Mouse (Mus musculus) stomach, embryonic 16.5 days (tissue): Measurements from ENCODE around the gene Htra3. TPM values are rescaled to one million over a fixed set of nuclear protein-coding genes. Genes with fewer than 3 reads are reported as not detected.

Source experiments
- ATAC-seq: fragments of 200-750 bp; cut with Nextera tagmentation; 2 replicates; pipeline ENCODE4 v1.8.0; 2017; ENCODE audit warnings: moderate number of reproducible peaks, moderate TSS enrichment; ENCODE audit not compliant: insufficient read depth, low FRiP score
- H3K27ac ChIP-seq: fragments of 300-500 bp; sonication (generic); 2 replicates; pipeline ENCODE4 v1.5.1; 2014; ENCODE audit warnings: low read length
- H3K27me3 ChIP-seq: fragments of 300-500 bp; sonication (generic); 2 replicates; pipeline ENCODE4 v1.6.1; 2014; ENCODE audit warnings: low read length, control low read depth, mixed read lengths; ENCODE audit not compliant: control insufficient read depth, insufficient read depth
- H3K36me3 ChIP-seq: fragments of 300-500 bp; sonication (generic); 2 replicates; pipeline ENCODE4 v1.6.1; 2014; ENCODE audit warnings: low read length; ENCODE audit not compliant: control insufficient read depth, insufficient read depth
- H3K4me1 ChIP-seq: fragments of 300-500 bp; sonication (generic); 2 replicates; pipeline ENCODE4 v1.6.1; 2014; ENCODE audit warnings: low read length, control low read depth, mixed read lengths; ENCODE audit not compliant: control insufficient read depth, insufficient read depth
- H3K4me2 ChIP-seq: fragments of 300-500 bp; sonication (generic); 2 replicates; pipeline ENCODE4 v1.6.1; 2014; ENCODE audit warnings: low read depth, low read length, mixed read lengths
- H3K4me3 ChIP-seq: fragments of 300-500 bp; sonication (generic); replicated peaks from 2 replicates; pipeline ENCODE4 v1.5.1; 2014; ENCODE audit warnings: mild to moderate bottlenecking, low read length
- H3K9ac ChIP-seq: fragments of 300-500 bp; sonication (generic); 2 replicates; pipeline ENCODE4 v1.6.1; 2014; ENCODE audit warnings: low read length
- H3K9me3 ChIP-seq: fragments of 300-500 bp; sonication (generic); replicated peaks from 2 replicates; pipeline ENCODE4 v1.6.1; 2016; ENCODE audit warnings: low read length, control low read depth; ENCODE audit not compliant: control insufficient read depth
- WGBS: fragments of 180-500 bp; shearing (Covaris S2); extraction: QIAGEN DNeasy Blood & Tissue Kit; methylation state at CpG from one replicate; pipeline ENCODE4 v1.1.7; 2014; 5-methylcytosine and 5-hydroxymethylcytosine counted together
- polyA plus RNA-seq: library from polyadenylated mRNA; unstranded; fragments of >200 nt; fragmentation: Nextera tagmentation; extraction: Ambion mirVana; gene quantifications from 2 replicates; pipeline ENCODE4 v1.2.1, GENCODE M21; 2015

Gene Htra3
- 67.7 and 77.5 TPM in 2 replicates for polyA plus RNA-seq

- Histone ChIP-seq H3K4me1 (peaks cover 34% of the 10 kb centered on the region), H3K4me2 (peak within 1 kb of the TSS; percentile 84), H3K27me3 (peaks cover 10% of the 10 kb centered on the region; the same call in 1 of the 2 replicates), H3K36me3 (no peaks in the 10 kb centered on the region), H3K9ac (peak within 1 kb of the TSS; percentile 84), H3K27ac (peak within 1 kb of the TSS; percentile 65), H3K9me3 (no peaks in the 10 kb centered on the region), H3K4me3 (peak within 1 kb of the TSS; percentile 57)
- WGBS = 8% methylated on average over 42 of the region's 42 CpGs
- ATAC-seq = peak; percentile 48; the same call in 1 of the 2 replicates
Observed at GRCm38 (mm10) chr5:35679256-35680155, at the start of gene Htra3. Htra3 (minus strand) TSS chr5:35679782.

DNA sequence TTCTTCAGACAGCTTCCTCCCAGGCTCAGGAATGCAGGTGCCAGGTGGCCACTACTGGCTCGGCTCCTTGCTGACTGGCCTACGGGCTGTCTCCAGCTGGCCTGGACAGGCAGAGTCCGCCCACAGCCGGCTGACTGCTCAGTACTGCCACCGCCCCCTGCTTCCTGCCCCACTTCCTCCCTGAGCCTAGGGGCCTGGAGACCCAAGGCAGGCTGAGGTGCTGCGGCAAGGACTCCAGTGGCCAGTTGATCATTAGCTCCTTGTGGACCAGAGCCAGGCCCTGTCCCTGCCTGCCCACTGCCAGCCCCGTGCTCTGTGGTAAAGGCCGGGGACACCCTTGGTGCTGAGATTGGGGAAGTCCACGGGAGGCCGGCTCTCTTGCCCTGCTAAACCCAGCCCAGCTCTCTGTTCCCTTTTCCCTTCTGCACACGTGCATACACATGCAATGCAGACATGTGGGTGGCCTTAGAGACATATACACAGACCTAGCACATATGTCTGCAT lies 49.4 kb upstream of the Htra3 start:
- peak overlapping the region; percentile 79 for H3K27ac ChIP-seq
- peaks cover 13% of the 10 kb centered on the region; the same call in 1 of the 2 replicates for H3K4me1 ChIP-seq
- ATAC-seq = peak; percentile 78
- no peaks in the 10 kb centered on the region for H3K9me3 ChIP-seq
- H3K4me3 ChIP-seq = peak overlapping the region; percentile 28
- no peaks in the 10 kb centered on the region for H3K27me3 ChIP-seq
- 0 out of 2 replicates have a peak overlapping the region, but pooled peaks have one; percentile 40 for H3K4me2 ChIP-seq
- peak overlapping the region; percentile 55 for H3K9ac ChIP-seq
- H3K36me3 ChIP-seq = no peaks in the 10 kb centered on the region
- WGBS = 35% methylated on average over 11 of the region's 11 CpGs

- Histone ChIP-seq H3K4me1 (peaks cover 13% of the 10 kb centered on the region; the same call in 1 of the 2 replicates), H3K4me3 (peak overlapping the region; percentile 28), H3K27ac (peak overlapping the region; percentile 79), H3K27me3 (no peaks in the 10 kb centered on the region), H3K4me2 (peak overlapping the region; percentile 40), H3K9ac (peak overlapping the region; percentile 55), H3K36me3 (no peaks in the 10 kb centered on the region), H3K9me3 (no peaks in the 10 kb centered on the region)
- 80% methylated on average over 12 of the region's 12 CpGs for WGBS
- ATAC-seq = no peak
Observed at GRCm38 (mm10) chr5:35728344-35728956, 48.9 kb upstream of the Htra3 start.

- ATAC-seq = no peak
- Histone ChIP-seq H3K9me3 (no peaks in the 10 kb centered on the region), H3K4me2 (peak overlapping the region; percentile 40), H3K4me3 (0 out of 2 replicates have a peak overlapping the region, but pooled peaks have one; percentile 28), H3K27me3 (no peaks in the 10 kb centered on the region), H3K36me3 (no peaks in the 10 kb centered on the region), H3K9ac (no peak overlapping the region), H3K27ac (no peak overlapping the region), H3K4me1 (peaks cover 13% of the 10 kb centered on the region; the same call in 1 of the 2 replicates)
- WGBS = 89% methylated on average over 5 of the region's 5 CpGs
Observed at GRCm38 (mm10) chr5:35727447-35727846, 47.9 kb upstream of the Htra3 start.

DNA sequence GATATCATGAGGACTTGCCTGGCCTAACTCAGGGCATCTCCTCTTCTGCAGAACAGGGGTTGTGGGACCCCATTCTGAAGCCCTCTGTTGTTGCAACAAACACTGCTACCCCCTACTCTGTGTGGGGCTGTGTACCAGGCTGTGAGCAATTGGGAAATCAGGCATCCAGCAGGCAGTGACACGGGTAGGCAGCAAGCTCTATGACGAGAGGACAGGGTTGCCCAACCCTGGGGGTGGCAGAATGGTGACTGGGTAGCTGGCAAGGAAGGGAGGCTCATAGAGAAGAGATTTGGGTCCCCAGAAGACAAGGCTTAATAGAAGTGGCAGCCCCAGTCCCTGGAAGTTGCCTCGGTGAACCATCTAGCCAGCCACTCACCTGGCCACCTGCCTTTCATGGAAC lies 46.3 kb upstream of the Htra3 start:
- no peaks in the 10 kb centered on the region for H3K27me3 ChIP-seq
- WGBS = 86% methylated on average over 3 of the region's 3 CpGs

GRCm38 (mm10) chr5:35723900-35724299 lies 44.3 kb upstream of the Htra3 start:
- Histone ChIP-seq H3K4me2 (no peak overlapping the region), H3K36me3 (no peaks in the 10 kb centered on the region)
- WGBS = 72% methylated on average over 5 of the region's 5 CpGs

More for the DNA sequence above, 46.3 kb upstream of the Htra3 start:
- Histone ChIP-seq H3K36me3 (no peaks in the 10 kb centered on the region), H3K9me3 (no peaks in the 10 kb centered on the region), H3K4me3 (no peak overlapping the region), H3K4me1 (peaks cover 13% of the 10 kb centered on the region; the same call in 1 of the 2 replicates), H3K27ac (no peak overlapping the region), H3K4me2 (no peak overlapping the region), H3K9ac (no peak overlapping the region)
- ATAC-seq = no peak

DNA sequence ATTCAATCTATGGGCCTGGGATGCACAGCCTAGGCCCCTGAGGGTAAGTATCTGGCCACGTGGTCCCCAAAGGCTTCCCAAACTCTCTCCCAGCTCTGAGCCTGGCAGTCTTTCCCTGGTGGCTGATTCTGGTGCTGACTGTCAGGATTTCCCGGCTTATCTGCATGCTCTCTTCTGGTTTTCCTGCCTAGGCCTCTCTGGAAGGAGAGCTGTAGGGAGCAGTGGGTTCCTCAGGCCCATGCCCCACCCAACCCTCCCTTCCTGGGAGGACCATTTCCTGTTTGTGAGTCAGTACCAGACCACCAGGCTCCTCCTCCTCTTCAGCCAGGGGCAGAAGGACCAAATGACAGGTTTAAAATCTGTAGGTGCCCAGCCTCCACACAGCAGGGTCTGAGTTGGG lies 43.1 kb upstream of the Htra3 start:
- Histone ChIP-seq H3K9ac (0 out of 2 replicates have a peak overlapping the region, but pooled peaks have one; percentile 1), H3K27ac (no peak overlapping the region), H3K4me1 (peaks cover 12% of the 10 kb centered on the region), H3K36me3 (no peaks in the 10 kb centered on the region), H3K27me3 (no peaks in the 10 kb centered on the region), H3K4me2 (no peak overlapping the region), H3K9me3 (no peaks in the 10 kb centered on the region), H3K4me3 (no peak overlapping the region)
- no peak for ATAC-seq
- WGBS = 49% methylated on average over 2 of the region's 2 CpGs

More at GRCm38 (mm10) chr5:35723900-35724299, 44.3 kb upstream of the Htra3 start:
- ATAC-seq = no peak
- peaks cover 10% of the 10 kb centered on the region; the same call in 1 of the 2 replicates for H3K4me1 ChIP-seq
- H3K9me3 ChIP-seq = no peaks in the 10 kb centered on the region
- H3K27ac ChIP-seq = no peak overlapping the region
- H3K27me3 ChIP-seq = no peaks in the 10 kb centered on the region
- H3K4me3 ChIP-seq = no peak overlapping the region
- no peak overlapping the region for H3K9ac ChIP-seq

DNA sequence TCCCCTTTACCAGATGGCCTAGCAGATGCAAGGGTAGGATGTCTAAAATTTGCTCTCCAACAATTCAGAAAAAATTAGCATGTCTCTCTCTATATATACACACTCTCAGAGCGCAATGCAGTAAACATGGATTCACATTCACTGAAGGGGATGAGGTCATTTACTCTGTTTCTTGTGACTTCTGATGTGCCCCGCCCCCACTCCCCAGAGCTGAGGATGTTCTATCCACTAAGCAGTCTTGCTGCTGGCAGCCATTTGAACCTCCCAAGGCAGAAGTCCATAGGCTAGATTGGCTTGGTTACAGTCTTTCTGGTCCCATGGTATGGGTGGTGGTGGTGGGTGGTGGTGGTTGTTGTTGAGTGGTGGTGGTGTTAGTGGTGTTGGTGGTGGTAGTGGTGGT lies 42.4 kb upstream of the Htra3 start:
- no peak overlapping the region for H3K4me2 ChIP-seq
- no peak for ATAC-seq

More for the DNA sequence above, 42.4 kb upstream of the Htra3 start:
- H3K4me1 ChIP-seq = peaks cover 14% of the 10 kb centered on the region
- H3K27ac ChIP-seq = no peak overlapping the region
- H3K36me3 ChIP-seq = no peaks in the 10 kb centered on the region
- no peaks in the 10 kb centered on the region for H3K27me3 ChIP-seq
- no peak overlapping the region for H3K4me3 ChIP-seq
- 83% methylated on average over 2 of the region's 2 CpGs for WGBS
- H3K9ac ChIP-seq = no peak overlapping the region
- H3K9me3 ChIP-seq = no peaks in the 10 kb centered on the region
